Mouse (Mus musculus) ovary, postnatal 10 days (tissue): ENCODE results near the gene Myo1d.

Source experiments
- DNase-seq: peaks from one replicate; pipeline ENCODE4 v3.0.0; 2022; ENCODE audit warnings: low spot score

The Myo1d gene

GRCm38 (mm10) chr11:80504519-80505385 lies 275.1 kb downstream of the Myo1d start:
- DNase-seq: no peak

- no peak for DNase-seq
Measured at GRCm38 (mm10) chr11:80503726-80504452, 275.9 kb downstream of the Myo1d start.

- no peak for DNase-seq
Measured at GRCm38 (mm10) chr11:80503281-80503680, 276.5 kb downstream of the Myo1d start.

DNA sequence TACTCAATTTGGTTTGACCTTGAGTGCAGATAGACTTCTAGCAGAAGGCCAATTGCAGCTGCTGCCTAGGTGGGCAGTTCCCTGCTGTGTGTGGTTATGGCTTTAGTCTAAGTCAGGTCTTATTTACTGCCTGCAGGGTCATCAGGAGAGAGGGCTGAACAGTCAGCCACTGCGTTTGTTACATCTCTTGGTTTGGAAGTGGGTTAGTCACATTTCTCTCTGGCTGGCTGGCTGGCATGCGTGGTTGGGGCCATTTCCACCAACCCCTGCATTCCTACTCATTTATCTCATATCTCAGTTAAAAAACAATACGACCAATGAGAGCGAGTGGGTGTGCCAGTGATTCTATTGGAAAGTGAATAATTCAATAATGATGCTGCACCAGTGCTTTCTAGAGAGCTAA lies 280.3 kb downstream of the Myo1d start:
- no peak for DNase-seq

DNA sequence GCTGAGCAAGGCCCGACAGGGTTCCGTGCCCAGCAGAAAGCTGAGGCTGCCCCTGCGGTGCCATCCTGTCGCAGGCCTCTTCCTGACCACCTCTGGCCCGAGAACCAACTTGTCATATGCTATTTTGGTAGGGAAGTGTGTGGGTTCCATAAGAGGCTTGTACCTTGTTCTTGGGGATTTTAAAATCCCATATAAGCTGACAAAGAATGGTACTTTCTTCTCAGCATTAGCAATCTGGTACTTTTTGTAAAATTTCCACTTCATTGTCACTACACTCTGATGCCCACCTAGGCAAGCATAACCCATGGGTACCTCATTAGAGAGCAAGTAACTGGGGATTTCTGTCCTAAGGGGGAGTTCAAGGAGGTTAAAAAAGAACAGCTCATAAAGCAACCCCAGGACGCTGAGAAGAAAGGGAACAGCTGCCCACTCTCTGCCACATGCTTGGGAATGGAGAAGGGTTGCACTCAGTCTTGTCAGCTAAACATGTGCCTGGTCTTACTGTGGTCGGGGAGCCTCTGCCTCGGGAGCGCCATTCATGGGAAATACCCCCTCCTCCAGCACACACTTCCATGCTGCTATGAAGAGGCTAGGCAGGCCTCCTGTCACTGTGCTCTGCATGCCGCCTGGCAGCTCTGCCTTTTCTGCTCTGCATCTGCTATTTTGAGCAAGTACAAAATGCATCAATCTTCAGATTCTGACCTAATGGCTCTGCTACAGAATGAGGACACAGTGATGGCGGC lies 281.3 kb downstream of the Myo1d start:
- no peak for DNase-seq

DNA sequence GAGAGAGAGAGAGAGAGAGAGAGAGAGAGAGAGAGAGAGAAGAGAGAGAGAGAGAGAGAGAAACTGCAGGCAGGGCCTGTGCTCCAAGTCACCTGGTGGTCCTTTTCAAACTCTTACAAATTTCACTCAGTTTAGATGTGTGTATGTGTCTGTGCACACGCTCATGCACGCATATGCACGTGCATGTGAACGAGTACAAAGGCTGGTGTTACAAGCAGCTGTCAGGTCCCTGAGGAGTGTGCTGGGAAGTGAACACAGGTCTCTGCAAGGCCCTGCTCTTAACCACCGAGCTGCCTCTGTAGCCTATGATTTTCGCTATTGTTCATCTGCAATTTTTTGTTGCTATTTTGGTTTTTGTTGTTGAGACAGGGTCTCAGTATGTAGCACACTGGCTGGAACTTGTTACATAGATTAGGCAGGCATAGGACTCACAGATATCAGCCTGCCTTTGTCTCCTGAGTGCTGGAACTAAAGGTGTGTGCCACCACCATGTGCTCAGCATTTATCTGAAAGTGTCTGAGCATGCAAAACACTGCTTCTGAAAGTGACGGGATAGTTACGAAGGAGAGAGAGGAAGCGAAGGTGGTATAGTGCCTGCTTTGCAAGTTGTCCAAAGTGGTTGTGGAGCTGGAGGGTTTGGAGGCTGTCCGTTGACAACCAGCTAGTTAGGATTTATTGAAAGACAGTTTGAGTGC lies 282.5 kb downstream of the Myo1d start:
- no peak for DNase-seq

- no peak for DNase-seq
Measured at GRCm38 (mm10) chr11:80496640-80497039, 283.2 kb downstream of the Myo1d start.

DNA sequence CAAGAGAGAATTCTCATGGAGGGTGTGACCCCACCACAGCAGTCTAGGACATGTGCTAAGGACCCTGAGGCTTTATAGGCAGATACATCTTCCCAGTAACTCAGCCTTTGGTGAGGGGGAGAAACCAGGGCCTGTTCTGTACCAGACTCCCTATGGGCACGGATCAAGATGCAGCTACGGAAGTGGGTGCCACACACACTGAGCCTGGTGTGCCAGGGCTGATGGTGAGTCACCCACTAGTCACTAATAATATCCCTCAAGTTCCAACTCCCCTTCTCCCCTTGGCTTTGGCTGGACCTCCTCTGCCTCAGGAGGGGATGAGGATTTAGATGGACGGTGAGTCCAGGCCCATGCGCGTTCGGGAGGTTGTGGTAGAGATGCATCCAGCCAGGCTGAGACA lies 283.9 kb downstream of the Myo1d start:
- DNase-seq: no peak

DNA sequence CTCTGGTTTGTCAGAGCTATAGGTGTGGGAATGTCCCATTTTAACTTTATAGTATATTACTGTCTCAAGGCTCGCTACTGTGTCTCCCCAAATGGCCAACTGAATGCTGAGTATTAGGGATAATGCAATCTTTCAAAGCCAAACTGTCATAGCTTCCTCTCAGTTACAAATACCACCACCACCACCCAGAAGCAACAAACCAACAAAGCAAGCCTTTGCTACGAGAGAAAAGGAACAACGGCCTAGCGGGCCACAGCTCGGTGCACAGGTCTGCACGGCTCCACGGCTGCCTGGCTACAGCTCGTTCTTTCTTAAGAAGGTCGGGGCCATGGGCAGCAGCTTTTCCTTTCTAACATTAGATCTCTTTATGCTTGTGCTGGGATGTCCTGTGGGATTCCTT lies 285.0 kb downstream of the Myo1d start:
- no peak for DNase-seq

DNA sequence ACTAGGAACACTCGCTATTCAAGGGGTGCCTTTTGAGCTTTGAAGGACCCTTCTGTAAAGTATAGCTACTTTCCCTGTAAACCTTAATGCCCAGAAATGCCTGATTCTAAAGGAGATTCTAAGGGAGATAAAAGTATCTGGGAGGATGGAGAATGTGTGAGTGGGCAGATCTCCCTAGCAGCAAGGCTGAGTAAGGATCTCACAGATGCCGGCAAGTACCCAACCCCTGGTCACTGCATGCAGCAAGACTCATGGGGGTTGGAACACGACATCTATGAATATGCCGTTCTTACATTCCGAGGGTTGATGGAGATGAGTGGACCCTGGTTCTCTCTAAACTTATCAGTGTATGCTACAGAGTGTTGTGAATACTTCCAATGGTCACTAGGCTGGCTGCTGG lies 286.6 kb downstream of the Myo1d start:
- DNase-seq: no peak

DNA sequence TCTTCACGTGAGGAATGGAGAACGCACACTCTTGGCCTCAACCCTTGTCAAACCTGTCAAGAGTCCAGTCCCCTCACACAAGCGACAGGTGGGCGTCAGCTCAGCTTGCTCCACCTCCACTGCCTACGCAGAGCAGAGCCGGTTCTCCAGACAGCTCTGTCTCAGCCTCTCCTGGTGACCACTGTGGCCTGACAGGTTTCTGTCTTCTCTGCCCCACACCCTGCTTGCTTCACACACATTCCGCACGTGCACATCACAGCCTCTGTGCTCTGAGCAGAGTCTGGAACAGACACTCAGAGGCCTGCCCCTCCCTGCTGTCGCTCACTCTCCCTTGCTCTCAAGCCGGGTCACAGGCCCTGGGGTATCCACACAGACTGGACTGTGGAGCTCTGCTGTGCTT lies 289.0 kb downstream of the Myo1d start:
- DNase-seq: no peak

- DNase-seq: no peak
Measured at GRCm38 (mm10) chr11:80489882-80490196, 290.0 kb downstream of the Myo1d start.

DNA sequence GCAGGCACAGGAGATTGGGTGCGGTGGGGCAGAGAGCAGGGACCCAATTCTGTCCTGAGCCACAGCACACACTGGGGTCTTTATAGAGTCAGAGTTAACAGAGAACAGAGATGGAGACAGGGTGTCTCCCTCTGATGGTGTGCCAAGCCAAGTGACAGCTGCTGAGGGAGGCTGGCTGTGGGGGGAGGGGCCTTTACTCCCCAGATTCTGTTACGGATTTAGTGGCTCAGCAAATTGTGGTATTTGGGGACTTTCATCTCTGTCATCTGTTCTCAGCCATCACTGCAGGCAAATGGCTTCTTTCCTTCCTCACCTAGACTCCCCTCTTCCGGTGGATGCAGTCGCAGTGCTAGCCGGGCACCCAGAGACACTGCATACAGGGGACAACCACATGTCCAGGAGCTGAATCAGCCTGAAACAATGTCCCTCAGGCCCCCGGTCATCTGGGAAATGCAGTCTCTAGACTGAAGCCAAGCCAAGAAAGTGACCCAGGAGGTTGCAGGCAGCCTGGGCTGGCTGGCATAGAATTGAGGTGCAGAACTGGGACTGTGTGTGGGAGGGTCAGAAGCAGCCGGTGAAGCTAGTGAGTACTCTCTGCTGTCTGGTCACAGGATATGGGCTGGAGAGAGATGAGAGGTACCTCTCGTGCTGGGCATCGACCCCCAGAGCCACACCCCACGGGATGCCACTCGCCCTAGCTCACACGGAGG lies 290.5 kb downstream of the Myo1d start:
- DNase-seq: no peak

DNA sequence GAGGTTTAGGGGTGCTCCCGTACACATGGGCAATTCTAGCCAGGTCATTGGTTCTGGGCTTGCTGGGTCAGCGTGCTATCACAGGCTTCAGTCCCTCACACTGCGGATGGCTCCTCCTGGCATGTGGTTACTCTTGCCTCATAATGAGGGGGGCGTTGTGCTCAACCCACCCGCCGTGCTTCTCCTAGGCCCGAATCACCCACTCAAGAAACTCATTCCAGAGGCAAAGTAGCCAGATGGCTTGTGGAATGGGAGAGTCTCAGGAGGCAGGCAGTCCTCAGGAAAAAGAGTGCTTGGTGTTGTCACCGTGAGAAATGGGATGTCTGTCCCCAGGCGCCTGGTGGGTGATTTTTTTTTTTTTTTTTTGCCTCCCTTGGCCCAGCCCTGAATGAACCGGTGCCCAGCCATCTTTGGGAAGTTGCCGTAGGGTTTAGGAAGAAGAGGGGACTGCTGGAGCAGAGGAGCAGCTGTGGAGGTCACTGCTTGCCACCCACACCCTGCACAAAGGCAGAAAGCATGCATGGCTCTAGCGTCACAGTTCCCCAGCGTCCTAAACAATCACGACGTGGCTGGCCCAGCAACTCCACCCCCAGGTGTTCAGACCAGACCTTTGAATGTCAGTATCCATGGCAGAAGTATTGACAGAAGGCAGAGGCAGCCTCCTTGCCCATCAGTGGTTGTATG lies 291.8 kb downstream of the Myo1d start:
- DNase-seq: no peak

DNA sequence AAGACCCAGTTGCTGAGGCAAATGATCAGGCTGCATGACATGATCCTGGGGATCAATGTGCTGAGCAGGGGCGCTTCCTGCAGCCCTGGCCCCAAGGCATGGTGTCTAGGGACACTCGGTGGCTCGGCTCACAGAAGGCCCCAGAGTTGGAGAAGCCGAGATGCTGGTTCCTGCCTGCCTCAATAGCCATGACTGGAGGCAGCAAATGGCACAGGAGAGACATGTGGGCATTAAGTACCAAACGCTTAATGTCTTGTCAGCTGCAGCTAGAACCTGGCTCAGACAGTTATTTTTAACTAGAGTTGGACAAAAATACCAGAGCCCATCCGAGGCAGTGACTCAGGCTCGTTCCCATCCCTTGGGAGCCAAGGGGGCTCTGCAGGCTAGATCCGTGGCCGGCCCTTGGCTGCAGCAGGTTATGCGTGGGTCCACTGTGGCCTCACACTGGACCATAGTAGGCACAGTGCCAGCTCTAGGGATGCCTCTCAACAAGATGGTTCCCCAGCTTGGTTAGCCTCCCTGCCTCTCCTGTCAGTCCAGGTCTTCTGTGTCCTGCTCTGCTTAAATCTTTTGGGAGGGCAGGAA lies 294.1 kb downstream of the Myo1d start:
- DNase-seq: no peak

GRCm38 (mm10) chr11:80485120-80485551 lies 294.7 kb downstream of the Myo1d start:
- DNase-seq: no peak

- no peak for DNase-seq
Measured at GRCm38 (mm10) chr11:80484191-80484791, 295.5 kb downstream of the Myo1d start.

DNA sequence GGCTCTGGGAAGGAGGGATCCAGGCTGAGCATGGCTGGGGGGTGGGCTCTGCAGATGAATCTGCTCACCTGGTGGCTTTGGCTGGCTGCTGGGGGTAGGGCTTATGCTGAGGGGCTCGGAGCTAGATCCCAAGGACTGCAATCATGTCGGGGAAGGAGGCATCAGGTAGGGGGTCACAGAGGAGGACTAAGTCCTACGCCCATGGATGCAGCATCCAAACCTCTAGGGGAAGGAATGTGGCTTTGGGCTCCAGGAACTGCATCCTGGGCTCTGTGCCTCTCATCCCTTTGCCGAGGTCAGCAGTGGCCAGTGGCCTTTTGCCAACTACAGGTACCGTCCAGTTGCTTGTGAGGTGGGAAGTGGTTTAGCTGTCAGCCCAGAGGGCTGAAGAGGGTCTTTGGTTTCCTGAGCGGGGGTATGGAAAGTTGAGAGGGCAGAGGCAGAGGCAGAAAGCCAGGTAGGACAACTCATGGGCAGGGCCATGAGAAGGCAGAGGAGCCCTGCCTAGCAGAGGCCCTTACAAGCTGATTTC lies 296.2 kb downstream of the Myo1d start:
- DNase-seq: no peak

GRCm38 (mm10) chr11:80482921-80483320 lies 296.9 kb downstream of the Myo1d start:
- no peak for DNase-seq

DNA sequence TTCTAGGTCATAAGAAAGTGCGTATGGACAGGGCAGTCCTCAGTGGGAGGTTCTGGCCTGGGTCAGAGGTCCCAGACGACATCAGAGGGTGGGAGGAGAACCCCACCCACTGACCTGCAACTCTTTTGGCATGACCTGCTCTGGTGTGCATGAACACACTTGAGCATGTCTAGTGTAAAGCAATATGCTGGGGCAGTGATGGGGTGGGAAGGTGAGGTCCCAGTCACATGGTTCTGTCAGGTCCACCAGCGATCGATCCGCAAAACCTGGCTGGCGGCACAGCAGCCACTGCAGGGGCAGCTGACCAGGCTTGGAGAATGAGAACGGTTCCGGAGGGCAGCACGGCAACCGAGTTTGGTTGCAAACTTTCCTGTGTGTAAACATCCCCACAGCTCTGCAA lies 297.5 kb downstream of the Myo1d start:
- no peak for DNase-seq
